Mouse (Mus musculus): Measurements from ENCODE around the gene Cyp4f13. TPM values are rescaled to one million over a fixed set of nuclear protein-coding genes. Genes with fewer than 3 reads are reported as not detected.
A peak's percentile ranks its signal among the peaks of the same experiment; 100 is the strongest.

The Cyp4f13 gene
- polyA plus RNA-seq, 2 experiments, result 3.6 to 4.1 TPM

- Histone ChIP-seq H3K27ac (no peak overlapping the region), H3K9ac (replicated peaks) (no peak overlapping the region), H3K36me3 (replicated peaks; ENCODE audit: control insufficient read depth, insufficient read depth, low read depth) (no peaks in the 10 kb centered on the region), H3K9me3 (ENCODE audit: control insufficient read depth, low read length) (no peaks in the 10 kb centered on the region), H3K27me3 (ENCODE audit: control insufficient read depth, insufficient read depth, low read length) (no peaks in the 10 kb centered on the region), H3K4me1 (replicated peaks; ENCODE audit: control insufficient read depth in 2 of 2, insufficient read depth in 2 of 2, low read length in 1 of 2) (peaks cover 0 to 6% of the 10 kb centered on the region in 2 experiments; a peak in 2 of 4 replicates), H3K4me3 (ENCODE audit: insufficient read depth in 1 of 2, low read depth in 2 of 2, low read length in 2 of 2) (no peak overlapping the region), H3K4me2 (ENCODE audit: low read depth) (no peak overlapping the region)
- ATAC-seq (ENCODE audit: insufficient read depth) (no peak), DNase-seq (ENCODE audit: low read depth in 3 of 3, low spot score in 3 of 3) (no peak)
- WGBS (ENCODE audit: insufficient replicate concordance), result 77% methylated on average over 4 of the region's 4 CpGs
- TF ChIP-seq CTCF (IDR thresholded peaks at IDR 0.05; ENCODE audit: low read depth), result no peak
- no peak for TF ChIP-seq EP300 (IDR thresholded peaks at IDR 0.05; ENCODE audit: low read depth)
Measured at GRCm38 (mm10) chr17:32895421-32895820, 51.8 kb downstream of the Cyp4f13 start.

GRCm38 (mm10) chr17:32893901-32894300, 53.3 kb downstream of the Cyp4f13 start:
- TF ChIP-seq CTCF (IDR thresholded peaks at IDR 0.05; ENCODE audit: low read depth) (no peak), EP300 (IDR thresholded peaks at IDR 0.05; ENCODE audit: low read depth) (no peak)
- 53% methylated on average over 3 of the region's 3 CpGs for WGBS (ENCODE audit: insufficient replicate concordance)
- H3K4me2 ChIP-seq (ENCODE audit: low read depth), result no peak overlapping the region
- H3K27me3 ChIP-seq (ENCODE audit: control insufficient read depth, insufficient read depth, low read length), result no peaks in the 10 kb centered on the region
- no peaks in the 10 kb centered on the region for H3K9me3 ChIP-seq (ENCODE audit: control insufficient read depth, low read length)
- H3K9ac ChIP-seq (replicated peaks), result no peak overlapping the region
- no peak overlapping the region for H3K4me3 ChIP-seq (ENCODE audit: insufficient read depth in 1 of 2, low read depth in 2 of 2, low read length in 2 of 2)
- H3K4me1 ChIP-seq (replicated peaks; ENCODE audit: control insufficient read depth in 2 of 2, insufficient read depth in 2 of 2, low read length in 1 of 2), result peaks cover 0 to 9% of the 10 kb centered on the region in 2 experiments; a peak in 2 of 4 replicates
- no peaks in the 10 kb centered on the region for H3K36me3 ChIP-seq (replicated peaks; ENCODE audit: control insufficient read depth, insufficient read depth, low read depth)
- DNase-seq (ENCODE audit: low read depth in 3 of 3, low spot score in 3 of 3), result no peak
- no peak for ATAC-seq (ENCODE audit: insufficient read depth)
- H3K27ac ChIP-seq, result no peak overlapping the region

DNA sequence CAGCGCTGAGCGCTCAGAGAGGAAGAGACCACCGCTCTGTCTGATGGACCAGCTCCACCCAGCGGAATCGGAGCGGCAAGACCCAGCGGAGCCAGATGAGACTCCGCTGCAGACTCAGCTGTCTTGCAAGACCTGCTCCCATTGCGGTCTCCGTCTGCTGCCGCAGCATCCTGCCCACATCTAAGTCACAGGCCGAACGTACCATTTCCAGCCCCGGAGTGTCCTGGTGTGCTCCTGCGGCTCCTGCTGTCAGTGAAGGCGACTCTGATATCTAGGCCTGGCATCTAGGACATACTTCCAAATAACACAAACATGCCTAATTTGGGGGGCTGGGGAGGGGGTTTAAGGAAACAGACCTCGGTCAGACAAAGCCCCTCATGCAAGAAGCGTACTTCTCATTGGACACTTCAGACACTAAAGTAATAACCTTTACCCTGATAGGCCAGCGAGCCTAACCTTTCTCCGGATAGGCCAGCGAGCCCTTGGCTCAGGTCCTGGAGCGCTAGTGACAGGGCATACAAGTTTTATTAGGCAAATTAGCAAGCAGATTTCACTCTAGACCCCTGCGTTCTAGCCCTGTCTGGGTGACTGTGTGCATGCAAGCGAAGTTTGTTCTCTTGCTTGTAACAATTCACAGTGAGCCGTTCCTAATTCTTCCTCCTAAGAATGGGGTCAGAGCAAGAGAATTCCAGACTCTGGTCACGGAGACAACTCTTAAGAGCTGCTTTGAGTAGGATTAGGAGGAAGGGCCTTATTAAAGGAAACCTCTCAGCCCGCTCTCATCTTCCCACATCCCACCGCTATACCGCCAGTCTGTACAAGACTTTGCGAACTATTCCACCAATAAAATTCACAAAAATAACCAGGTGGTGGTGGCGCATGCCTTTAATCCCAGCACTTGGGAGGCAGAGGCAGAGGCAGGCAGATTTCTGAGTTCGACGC, 55.7 kb downstream of the Cyp4f13 start, which contains the start of gene Zfp870:
TSS of gene Zfp870 (minus strand) at position 404 of the 942 bp plus-strand sequence.
- TF ChIP-seq EP300 (IDR thresholded peaks at IDR 0.05; ENCODE audit: low read depth), result no peak
- TF ChIP-seq CTCF (IDR thresholded peaks at IDR 0.05; ENCODE audit: low read depth), result peak; percentile 51
- no peaks in the 10 kb centered on the region for H3K9me3 ChIP-seq (ENCODE audit: control insufficient read depth, low read length)
- H3K27ac ChIP-seq, result no peak within 1 kb of the TSS
- no peaks in the 10 kb centered on the region for H3K27me3 ChIP-seq (ENCODE audit: control insufficient read depth, insufficient read depth, low read length)
- 12% methylated on average over 33 of the region's 33 CpGs for WGBS (ENCODE audit: insufficient replicate concordance)
- DNase-seq (ENCODE audit: low read depth in 3 of 3, low spot score in 3 of 3) (peak; percentile 75), ATAC-seq (ENCODE audit: insufficient read depth) (peak; percentile 94)
- peak within 1 kb of the TSS; percentile 76 for H3K4me2 ChIP-seq (ENCODE audit: low read depth)
- peak within 1 kb of the TSS; percentile 77 for H3K9ac ChIP-seq (replicated peaks)
- no peaks in the 10 kb centered on the region for H3K36me3 ChIP-seq (replicated peaks; ENCODE audit: control insufficient read depth, insufficient read depth, low read depth)
- peak within 1 kb of the TSS; percentile 68 to 79 for H3K4me3 ChIP-seq (ENCODE audit: insufficient read depth in 1 of 2, low read depth in 2 of 2, low read length in 2 of 2)
- H3K4me1 ChIP-seq (replicated peaks; ENCODE audit: control insufficient read depth in 2 of 2, insufficient read depth in 2 of 2, low read length in 1 of 2), result peaks cover 0 to 9% of the 10 kb centered on the region in 2 experiments; a peak in 2 of 4 replicates

DNA sequence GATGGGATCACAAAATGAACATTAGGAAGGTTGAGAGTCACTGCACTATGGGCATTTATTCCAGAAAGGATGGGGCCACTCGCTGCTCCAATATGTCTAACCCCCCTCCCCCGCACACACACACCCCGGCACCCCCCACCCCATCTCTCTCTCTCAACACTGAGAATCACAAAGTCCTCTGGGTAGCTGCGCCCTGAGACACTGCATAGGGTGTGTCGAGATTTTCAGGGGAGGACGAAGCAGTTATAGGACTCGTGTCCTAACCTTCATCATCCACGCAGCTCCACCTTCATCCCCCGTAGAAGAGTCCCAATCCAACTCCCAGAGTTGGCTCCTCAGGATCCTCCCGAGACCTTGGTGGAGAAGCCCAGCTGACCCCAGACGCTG, 56.4 kb downstream of the Cyp4f13 start:
- Histone ChIP-seq H3K4me3 (ENCODE audit: insufficient read depth in 1 of 2, low read depth in 2 of 2, low read length in 2 of 2) (peak overlapping the region; percentile 68 to 79), H3K9ac (replicated peaks) (peak overlapping the region; percentile 77), H3K27ac (no peak overlapping the region), H3K4me1 (replicated peaks; ENCODE audit: control insufficient read depth in 2 of 2, insufficient read depth in 2 of 2, low read length in 1 of 2) (peaks cover 0 to 9% of the 10 kb centered on the region in 2 experiments; a peak in 2 of 4 replicates), H3K27me3 (ENCODE audit: control insufficient read depth, insufficient read depth, low read length) (no peaks in the 10 kb centered on the region), H3K9me3 (ENCODE audit: control insufficient read depth, low read length) (no peaks in the 10 kb centered on the region), H3K36me3 (replicated peaks; ENCODE audit: control insufficient read depth, insufficient read depth, low read depth) (no peaks in the 10 kb centered on the region), H3K4me2 (ENCODE audit: low read depth) (peak overlapping the region; percentile 76)
- 6% methylated on average over 11 of the region's 11 CpGs for WGBS (ENCODE audit: insufficient replicate concordance)
- no peak for DNase-seq (ENCODE audit: low read depth in 3 of 3, low spot score in 3 of 3)
- peak; percentile 44 for ATAC-seq (ENCODE audit: insufficient read depth)
- TF ChIP-seq CTCF (IDR thresholded peaks at IDR 0.05; ENCODE audit: low read depth), result no peak
- no peak for TF ChIP-seq EP300 (IDR thresholded peaks at IDR 0.05; ENCODE audit: low read depth)

DNA sequence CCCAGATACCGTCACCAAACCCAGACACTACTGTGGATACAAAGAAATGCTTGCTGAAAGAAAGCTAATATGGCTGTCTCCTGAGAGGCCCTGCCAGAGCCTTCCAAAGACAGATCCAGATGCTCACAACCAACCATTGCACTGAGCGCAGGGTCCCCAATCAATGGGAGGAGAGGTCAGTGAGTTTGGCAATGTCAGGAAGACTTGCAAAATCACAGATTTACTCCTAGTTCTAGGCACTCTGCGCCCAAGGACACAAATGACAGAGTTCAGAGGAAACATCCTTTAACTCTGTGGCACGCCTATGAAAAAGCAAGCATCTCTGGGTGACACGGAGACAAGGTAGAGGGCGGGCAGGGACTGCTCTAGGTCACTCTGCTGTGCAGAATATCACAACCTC, 57.6 kb downstream of the Cyp4f13 start:
- ATAC-seq (ENCODE audit: insufficient read depth) (no peak), DNase-seq (ENCODE audit: low read depth in 3 of 3, low spot score in 3 of 3) (no peak)
- Histone ChIP-seq H3K9ac (replicated peaks) (no peak overlapping the region), H3K9me3 (ENCODE audit: control insufficient read depth, low read length) (no peaks in the 10 kb centered on the region), H3K4me1 (replicated peaks; ENCODE audit: control insufficient read depth in 2 of 2, insufficient read depth in 2 of 2, low read length in 1 of 2) (peaks cover 0 to 9% of the 10 kb centered on the region in 2 experiments; a peak in 2 of 4 replicates), H3K27ac (no peak overlapping the region), H3K27me3 (ENCODE audit: control insufficient read depth, insufficient read depth, low read length) (no peaks in the 10 kb centered on the region), H3K4me2 (ENCODE audit: low read depth) (no peak overlapping the region), H3K36me3 (replicated peaks; ENCODE audit: control insufficient read depth, insufficient read depth, low read depth) (no peaks in the 10 kb centered on the region), H3K4me3 (ENCODE audit: insufficient read depth in 1 of 2, low read depth in 2 of 2, low read length in 2 of 2) (no peak overlapping the region)
- WGBS (ENCODE audit: insufficient replicate concordance), result 82% methylated on average over 6 of the region's 6 CpGs
- TF ChIP-seq EP300 (IDR thresholded peaks at IDR 0.05; ENCODE audit: low read depth) (no peak), CTCF (IDR thresholded peaks at IDR 0.05; ENCODE audit: low read depth) (no peak)

Measured in liver, embryonic 14.5 days (tissue).